Mouse (Mus musculus): ENCODE measurements around the gene Krtap2-4. TPM values are rescaled to one million over a fixed set of nuclear protein-coding genes. Genes with fewer than 3 reads are reported as not detected.

The Krtap2-4 gene
- total and polyA plus RNA-seq, 3 experiments: not detected

DNA sequence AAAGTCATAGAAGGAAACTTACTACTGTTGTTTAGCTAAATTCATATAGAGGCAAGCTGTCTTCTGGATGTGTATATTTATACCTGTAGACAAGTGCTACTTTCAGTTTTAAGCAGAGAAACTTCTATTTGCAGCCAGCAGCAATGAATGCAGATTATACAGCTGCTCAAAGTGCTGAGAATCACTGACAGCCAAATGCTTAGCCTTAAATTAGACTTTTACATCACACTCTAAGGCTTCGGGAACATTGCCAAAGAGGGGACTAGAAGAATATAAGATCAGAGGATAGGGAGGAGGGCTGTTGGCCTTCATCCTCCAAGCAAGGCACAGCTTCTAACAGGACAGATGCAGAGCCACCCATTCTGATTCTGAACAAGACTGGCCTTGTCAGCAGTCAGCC is 22.4 kb upstream of the Krtap2-4 start:
- Histone ChIP-seq H3K4me3 (replicated peaks in 1 of 3; ENCODE audit: low read depth in 2 of 3, low read length in 2 of 3, poor library complexity in 1 of 3) (no peak overlapping the region), H3K4me2 (ENCODE audit: insufficient read depth, low read depth, poor library complexity, severe bottlenecking) (no peak overlapping the region), H3K9me3 (replicated peaks; ENCODE audit: low read length) (no peaks in the 10 kb centered on the region), H3K4me1 (ENCODE audit: control insufficient read depth in 1 of 2, insufficient read depth in 2 of 2) (no peaks in the 10 kb centered on the region), H3K27me3 (replicated peaks) (peaks cover 78% of the 10 kb centered on the region), H3K27ac (ENCODE audit: insufficient read depth, low read depth) (no peak overlapping the region), H3K9ac (ENCODE audit: insufficient read depth, low read depth) (no peak overlapping the region), H3K36me3 (replicated peaks in 1 of 2; ENCODE audit: control insufficient read depth in 1 of 2, insufficient read depth in 1 of 2, low read length in 1 of 2) (no peaks in the 10 kb centered on the region), H3K79me2 (replicated peaks; ENCODE audit: control insufficient read depth, extremely low read depth, insufficient read depth, poor library complexity, severe bottlenecking) (no peaks in the 10 kb centered on the region)
- dilution Hi-C loops (cut with MboI; ENCODE audit: extremely low pct_ligation_motif_present, extremely low pct_unique_long_range_greater_than_20kb, low sequenced_read_pairs): no loop called here
- in situ Hi-C loops (cut with MboI; ENCODE audit: low pct_ligation_motif_present, low pct_unique_long_range_greater_than_20kb, low sequenced_read_pairs): no loop called here
- TF ChIP-seq MAFK (IDR thresholded peaks at IDR 0.05; ENCODE audit: insufficient replicate concordance, low read length): no peak
- no peak for TF ChIP-seq JUND (conservative IDR thresholded peaks at IDR 0.05; ENCODE audit: low read depth, low read length)
- TF ChIP-seq NELFE (IDR thresholded peaks at IDR 0.05; ENCODE audit: low read depth, low read length): no peak
- TF ChIP-seq POLR2A (IDR thresholded peaks at IDR 0.05; ENCODE audit: low read depth, low read length): no peak
- no peak for TF ChIP-seq CHD2 (IDR thresholded peaks at IDR 0.05; ENCODE audit: low read length)
- no peak for TF ChIP-seq MXI1 (IDR thresholded peaks at IDR 0.05; ENCODE audit: low read depth, low read length)
- TF ChIP-seq E2F4 (IDR thresholded peaks at IDR 0.05; ENCODE audit: insufficient replicate concordance, low read depth, low read length): no peak
- no peak for TF ChIP-seq MAX (IDR thresholded peaks at IDR 0.05; ENCODE audit: low read length)
- TF ChIP-seq ZNF384 (IDR thresholded peaks at IDR 0.05; ENCODE audit: low read depth, low read length): no peak
- no peak for TF ChIP-seq ZKSCAN1 (IDR thresholded peaks at IDR 0.05; ENCODE audit: borderline replicate concordance, low read depth, low read length)
- TF ChIP-seq TBP (conservative IDR thresholded peaks at IDR 0.05; ENCODE audit: low read depth, low read length): no peak
- no peak for TF ChIP-seq POLR2AphosphoS2 (IDR thresholded peaks at IDR 0.05; ENCODE audit: low read depth, low read length)
- no peak for TF ChIP-seq PAX5 (IDR thresholded peaks at IDR 0.05; ENCODE audit: low read length)
- no peak for TF ChIP-seq JUN (IDR thresholded peaks at IDR 0.05; ENCODE audit: insufficient read depth, low read depth, low read length)
- no peak for TF ChIP-seq MYC (IDR thresholded peaks at IDR 0.05; ENCODE audit: low read depth, low read length)
- no peak for TF ChIP-seq KAT2A (IDR thresholded peaks at IDR 0.05; ENCODE audit: insufficient replicate concordance, low read length)
- TF ChIP-seq CHD1 (IDR thresholded peaks at IDR 0.05; ENCODE audit: low read depth, low read length): no peak
- TF ChIP-seq USF1 (IDR thresholded peaks at IDR 0.05; ENCODE audit: low read depth, low read length): no peak
- DNase-seq (ENCODE audit: extremely low read depth): no peak

DNA sequence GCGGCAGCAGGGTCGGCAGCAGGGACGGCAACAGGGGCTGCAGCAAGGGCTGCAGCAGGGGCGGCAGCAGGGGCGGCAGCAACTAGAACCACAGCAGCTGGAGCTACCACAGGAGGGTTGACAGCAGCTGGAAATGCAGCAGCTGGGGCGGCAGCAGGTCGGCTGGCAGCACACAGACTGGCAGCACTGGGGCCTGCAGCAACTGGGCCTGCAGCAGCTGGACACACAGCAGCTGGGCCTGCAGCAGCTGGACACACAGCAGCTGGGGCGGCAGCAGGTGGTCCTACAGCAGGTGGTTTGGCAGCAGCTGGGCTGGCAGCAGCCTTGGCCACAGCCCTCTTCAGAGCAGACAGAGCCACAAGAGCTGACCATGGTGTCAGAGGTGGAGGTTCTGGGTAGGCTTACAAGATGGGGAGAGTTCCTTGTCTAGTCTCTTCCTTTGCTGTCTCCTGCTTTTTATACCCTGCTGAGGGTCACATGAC is 20.0 kb upstream of the Krtap2-4 start, which contains the start of gene Krtap4-2:
Krtap4-2 (minus strand) TSS at position 432 of the 482 bp plus-strand sequence.
- in situ Hi-C loops (cut with MboI; ENCODE audit: low pct_ligation_motif_present, low pct_unique_long_range_greater_than_20kb, low sequenced_read_pairs): no loop called here
- Histone ChIP-seq H3K4me2 (ENCODE audit: insufficient read depth, low read depth, poor library complexity, severe bottlenecking) (no peak within 1 kb of the TSS), H3K36me3 (replicated peaks in 1 of 2; ENCODE audit: control insufficient read depth in 1 of 2, insufficient read depth in 1 of 2, low read length in 1 of 2) (no peaks in the 10 kb centered on the region), H3K27me3 (replicated peaks) (peaks cover 86% of the 10 kb centered on the region), H3K4me3 (replicated peaks in 1 of 3; ENCODE audit: low read depth in 2 of 3, low read length in 2 of 3, poor library complexity in 1 of 3) (no peak within 1 kb of the TSS), H3K4me1 (ENCODE audit: control insufficient read depth in 1 of 2, insufficient read depth in 2 of 2) (no peaks in the 10 kb centered on the region), H3K27ac (ENCODE audit: insufficient read depth, low read depth) (no peak within 1 kb of the TSS), H3K9ac (ENCODE audit: insufficient read depth, low read depth) (no peak within 1 kb of the TSS), H3K79me2 (replicated peaks; ENCODE audit: control insufficient read depth, extremely low read depth, insufficient read depth, poor library complexity, severe bottlenecking) (no peaks in the 10 kb centered on the region), H3K9me3 (replicated peaks; ENCODE audit: low read length) (no peaks in the 10 kb centered on the region)
- dilution Hi-C loops (cut with MboI; ENCODE audit: extremely low pct_ligation_motif_present, extremely low pct_unique_long_range_greater_than_20kb, low sequenced_read_pairs): no loop called here
- TF ChIP-seq JUN (IDR thresholded peaks at IDR 0.05; ENCODE audit: insufficient read depth, low read depth, low read length) (no peak), USF2 (conservative IDR thresholded peaks at IDR 0.05; ENCODE audit: low read depth, low read length) (no peak), JUND (conservative IDR thresholded peaks at IDR 0.05; ENCODE audit: low read depth, low read length) (no peak), KAT2A (IDR thresholded peaks at IDR 0.05; ENCODE audit: insufficient replicate concordance, low read length) (no peak), MAFK (IDR thresholded peaks at IDR 0.05; ENCODE audit: insufficient replicate concordance, low read length) (no peak), TBP (conservative IDR thresholded peaks at IDR 0.05; ENCODE audit: low read depth, low read length) (no peak), ZC3H11A (IDR thresholded peaks at IDR 0.05; ENCODE audit: low read depth, low read length) (no peak), ELF1 (IDR thresholded peaks at IDR 0.05; ENCODE audit: low read depth, low read length) (no peak), MYC (IDR thresholded peaks at IDR 0.05; ENCODE audit: low read depth, low read length) (no peak), ZKSCAN1 (IDR thresholded peaks at IDR 0.05; ENCODE audit: borderline replicate concordance, low read depth, low read length) (no peak), CHD1 (IDR thresholded peaks at IDR 0.05; ENCODE audit: low read depth, low read length) (no peak), UBTF (IDR thresholded peaks at IDR 0.05; ENCODE audit: low read depth, low read length) (no peak), ZMIZ1 (IDR thresholded peaks at IDR 0.05; ENCODE audit: low read depth, low read length) (no peak), E2F4 (IDR thresholded peaks at IDR 0.05; ENCODE audit: insufficient replicate concordance, low read depth, low read length) (no peak), RAD21 (IDR thresholded peaks at IDR 0.05; ENCODE audit: low read depth, low read length) (no peak), ETS1 (conservative IDR thresholded peaks at IDR 0.05; ENCODE audit: low read depth, low read length) (no peak)
- no peak for DNase-seq (ENCODE audit: extremely low read depth)
